Mouse (Mus musculus) urinary bladder, postnatal 36 days (tissue): Measurements from ENCODE around the gene Ahctf1.
"Not testable (repeated sequence)": the region's sequence is repeated elsewhere in the genome, so short reads cannot be mapped to it uniquely, and the experiment has no call there.

Experiments
- DNase-seq, 2 experiments: peaks; one replicate each; pipeline ENCODE4 v3.0.0; 2022; ENCODE audit warnings: low spot score in 2 of 2, mixed read lengths in 1 of 2

Gene Ahctf1

GRCm38 (mm10) chr1:179804140-179804881 lies 831 bp upstream of the Ahctf1 start:
- DNase-seq: no peak

GRCm38 (mm10) chr1:179802610-179803512 lies 619 bp downstream of the Ahctf1 start, which contains the start of gene Gm10518:
TSS of gene Gm10518 (plus strand) at chr1:179803376.
- DNase-seq: peak; percentile 64 to 65

DNA sequence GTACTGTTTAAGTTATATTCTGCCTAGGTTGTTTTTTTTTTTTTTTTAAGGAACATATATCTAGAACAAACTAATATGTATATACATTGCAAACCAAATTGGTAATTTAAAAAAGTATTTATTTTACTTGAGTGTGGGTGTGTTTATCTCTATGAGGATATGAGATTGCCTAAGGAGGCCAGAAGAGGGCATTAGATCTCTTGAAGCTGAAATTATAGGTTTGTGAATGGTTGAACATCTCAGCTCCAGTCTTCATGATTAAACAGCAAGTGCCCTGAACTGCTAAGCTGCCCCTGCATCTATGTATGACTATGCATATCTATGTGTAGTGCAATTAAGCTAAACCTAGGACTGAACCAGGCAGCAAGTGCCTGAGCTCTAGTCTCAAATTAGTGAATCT lies 4.7 kb downstream of the Ahctf1 start:
- DNase-seq: no peak

DNA sequence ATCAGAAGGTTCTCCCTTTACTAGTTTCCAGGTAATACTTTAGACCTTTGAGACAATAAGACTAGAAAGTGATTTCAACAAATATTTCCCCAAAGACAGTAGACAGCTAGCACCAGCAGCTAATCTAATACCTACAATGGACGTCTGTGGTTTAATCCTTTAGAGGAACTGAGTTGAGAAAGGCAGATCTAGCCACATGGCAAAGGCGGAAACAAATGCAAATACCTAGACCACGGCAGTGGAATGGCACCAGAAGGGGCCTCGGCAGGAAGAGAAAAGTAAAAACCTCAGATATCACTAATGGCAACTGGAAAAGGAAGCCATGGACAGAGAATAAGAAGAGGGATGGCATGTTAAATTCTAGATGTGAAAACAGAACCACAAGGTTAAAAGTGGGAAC lies 16.2 kb downstream of the Ahctf1 start:
- DNase-seq: no peak

DNA sequence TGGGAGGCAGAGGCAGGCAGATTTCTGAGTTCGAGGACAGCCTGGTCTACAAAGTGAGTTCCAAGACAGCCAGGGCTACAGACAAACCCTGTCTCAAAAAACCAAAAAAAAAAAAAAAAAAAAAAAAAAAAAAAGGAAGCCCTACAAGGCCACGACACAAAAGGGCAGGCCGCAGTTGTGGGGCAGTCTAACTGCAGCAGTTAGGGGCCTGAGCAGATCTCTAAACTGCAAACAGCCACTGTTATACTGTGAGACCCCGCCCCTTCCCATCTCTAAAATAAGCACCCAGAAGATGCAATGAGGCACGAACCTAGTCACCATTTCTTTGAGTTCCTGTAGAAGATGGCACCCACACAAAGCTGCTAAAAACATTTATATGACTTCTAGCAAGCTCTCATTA lies 18.0 kb downstream of the Ahctf1 start:
- DNase-seq: no peak

DNA sequence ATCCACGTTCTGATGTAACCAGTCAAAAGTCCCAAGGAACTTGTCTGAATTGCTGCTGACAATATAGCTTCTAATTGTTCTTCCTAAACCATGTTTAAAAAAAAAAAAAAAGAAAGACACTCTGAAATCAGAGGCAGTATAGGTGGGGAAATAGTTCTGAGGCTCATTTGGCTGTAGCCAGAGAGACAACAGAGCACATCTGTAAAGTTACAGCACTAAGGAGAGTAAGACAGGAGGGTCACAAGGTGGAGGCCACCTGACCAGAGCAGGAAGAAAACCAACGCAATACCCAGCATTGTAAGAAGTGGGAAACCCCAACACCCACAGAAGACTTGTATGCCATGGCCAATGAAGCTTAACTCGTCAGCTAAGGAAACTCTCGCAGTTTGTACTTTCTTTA lies 19.4 kb downstream of the Ahctf1 start:
- no peak for DNase-seq

DNA sequence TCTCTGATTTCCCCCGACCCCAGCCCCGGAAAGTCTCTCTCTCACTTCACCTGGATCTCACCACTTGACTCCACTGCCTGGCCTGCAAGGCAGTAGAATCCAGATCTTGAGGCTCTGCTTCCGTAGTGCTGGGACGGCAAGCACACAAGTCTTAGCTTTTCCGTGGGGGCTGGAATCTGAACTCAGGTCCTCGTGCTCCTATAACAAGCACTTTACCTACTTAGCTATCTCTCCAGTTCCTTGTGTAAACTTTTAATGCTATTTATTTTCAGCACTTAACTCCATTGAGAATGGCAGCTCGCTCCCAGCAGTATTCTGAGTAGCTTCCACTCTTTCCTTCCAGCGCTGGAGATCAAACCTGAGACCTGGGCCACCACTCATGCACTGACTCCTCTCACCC lies 26.6 kb downstream of the Ahctf1 start:
- no peak for DNase-seq

DNA sequence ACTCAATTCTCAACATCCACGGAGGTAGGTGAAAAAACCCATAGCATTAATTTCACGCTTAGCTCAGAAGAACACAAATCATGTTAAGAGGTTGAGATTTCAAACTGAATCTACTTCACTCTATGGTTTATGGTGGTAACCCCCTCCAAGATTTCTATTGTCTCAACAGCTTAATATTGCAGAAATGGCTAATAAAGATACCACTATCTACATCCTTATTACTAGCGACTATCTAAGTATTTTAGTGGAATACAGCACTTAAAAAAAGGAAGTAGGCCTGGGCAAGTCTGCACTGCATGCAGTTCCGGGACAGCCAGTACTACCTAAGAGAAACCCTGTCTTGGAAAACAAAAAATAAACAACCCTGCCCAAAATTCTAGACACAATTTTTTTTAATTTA lies 42.9 kb downstream of the Ahctf1 start:
- no peak for DNase-seq

- no peak for DNase-seq
Measured at GRCm38 (mm10) chr1:179760086-179760485, 43.4 kb downstream of the Ahctf1 start.

- no peak for DNase-seq
Measured at GRCm38 (mm10) chr1:179756477-179756876, 47.0 kb downstream of the Ahctf1 start.

DNA sequence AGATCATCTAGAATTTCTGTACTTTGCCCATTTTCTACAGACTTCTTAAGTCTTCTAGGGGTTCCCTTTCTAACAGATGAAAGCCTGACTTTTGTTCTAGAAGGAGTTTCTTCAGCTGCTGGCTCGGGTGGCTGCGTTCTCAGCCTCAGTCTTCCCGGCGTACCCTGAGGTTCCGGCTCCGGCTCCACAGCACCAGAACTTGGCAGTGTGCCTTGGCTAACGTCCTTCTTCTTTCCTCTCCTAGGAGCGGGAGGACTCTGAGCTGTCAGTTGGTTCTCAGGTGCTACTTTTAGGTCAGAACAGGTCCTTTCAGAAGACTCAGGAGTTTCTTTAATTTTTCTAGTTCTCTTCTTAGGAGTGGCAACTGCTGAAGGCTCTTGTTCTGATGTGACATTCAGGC lies 50.5 kb downstream of the Ahctf1 start:
- DNase-seq: peak in 1 of 2 experiments; percentile 12

GRCm38 (mm10) chr1:179752276-179752675 lies 51.2 kb downstream of the Ahctf1 start:
- DNase-seq: no peak

DNA sequence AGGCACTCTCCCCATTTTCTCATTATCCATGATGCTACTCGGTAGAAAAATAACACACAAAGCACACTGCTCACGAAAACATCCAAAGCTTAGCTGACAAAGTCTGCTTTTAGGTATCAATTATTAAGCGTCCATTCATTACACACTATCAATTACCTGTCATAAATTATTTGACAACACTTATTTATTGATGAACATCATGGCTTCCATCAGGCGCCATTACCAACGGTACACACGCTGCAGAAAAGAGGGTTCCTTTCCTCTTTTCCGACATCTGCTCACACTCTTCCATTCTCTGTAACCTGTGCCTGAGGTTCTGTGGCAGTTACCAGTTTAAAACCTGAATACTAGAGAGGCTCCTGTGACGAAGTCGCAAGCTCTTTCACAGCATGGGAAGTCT lies 58.3 kb downstream of the Ahctf1 start, which contains the start of gene Kif28:
TSS of gene Kif28 (minus strand) at position 101 of the 400 bp plus-strand sequence.
- DNase-seq: no peak

DNA sequence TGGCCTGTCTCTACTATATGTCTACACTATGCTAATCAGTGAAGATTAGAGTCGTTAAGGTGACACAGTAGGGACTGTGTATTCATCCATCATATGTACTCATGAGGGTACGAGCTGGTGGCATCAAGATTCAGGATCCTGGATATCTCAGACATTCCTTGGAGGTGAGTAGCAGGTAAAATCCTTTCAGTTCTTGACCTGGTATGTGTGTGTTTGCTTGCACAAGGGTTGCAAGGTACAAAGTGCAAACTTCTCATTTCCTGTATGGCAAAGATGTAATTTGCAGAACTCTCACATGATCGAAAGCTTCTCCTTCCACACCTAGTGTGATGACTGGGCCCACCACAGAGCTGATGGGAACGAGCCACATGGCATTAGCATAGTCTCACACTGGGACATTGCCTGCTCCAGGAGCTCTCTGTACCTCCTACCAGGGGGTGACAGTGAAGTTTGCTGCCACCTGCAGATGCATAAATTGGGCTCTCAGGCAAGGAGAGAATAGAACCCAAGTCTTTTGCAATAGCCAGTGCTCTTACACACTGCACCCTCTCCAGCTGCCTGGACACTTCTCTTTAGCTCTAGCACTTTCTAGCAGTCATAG lies 59.8 kb downstream of the Ahctf1 start:
- no peak for DNase-seq

GRCm38 (mm10) chr1:179736483-179736882 lies 67.0 kb downstream of the Ahctf1 start:
- no peak for DNase-seq

- peak; percentile 58 to 60 for DNase-seq
Measured at GRCm38 (mm10) chr1:179734500-179735474, 68.7 kb downstream of the Ahctf1 start.

DNA sequence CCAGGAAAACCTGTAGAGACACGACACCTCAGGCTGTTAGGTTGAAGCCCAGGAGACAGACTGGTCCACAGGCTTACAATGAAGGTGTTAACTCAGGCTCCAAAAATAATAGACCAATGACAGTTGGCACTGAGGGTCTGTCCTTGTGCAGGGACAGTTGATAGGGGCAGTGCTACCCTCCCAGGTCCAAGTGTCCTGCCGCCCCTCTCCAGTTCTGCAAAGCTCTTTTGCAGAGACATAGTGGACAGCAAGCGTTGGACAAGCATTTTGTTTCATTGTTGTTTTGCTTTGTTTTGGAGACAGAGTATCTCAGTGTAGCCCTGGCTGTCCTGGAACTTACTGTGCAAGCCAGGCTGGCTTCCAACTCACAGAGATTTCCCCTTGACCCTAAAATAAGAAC lies 72.1 kb downstream of the Ahctf1 start:
- DNase-seq: no peak

GRCm38 (mm10) chr1:179728661-179729060 lies 74.8 kb downstream of the Ahctf1 start:
- no peak for DNase-seq

DNA sequence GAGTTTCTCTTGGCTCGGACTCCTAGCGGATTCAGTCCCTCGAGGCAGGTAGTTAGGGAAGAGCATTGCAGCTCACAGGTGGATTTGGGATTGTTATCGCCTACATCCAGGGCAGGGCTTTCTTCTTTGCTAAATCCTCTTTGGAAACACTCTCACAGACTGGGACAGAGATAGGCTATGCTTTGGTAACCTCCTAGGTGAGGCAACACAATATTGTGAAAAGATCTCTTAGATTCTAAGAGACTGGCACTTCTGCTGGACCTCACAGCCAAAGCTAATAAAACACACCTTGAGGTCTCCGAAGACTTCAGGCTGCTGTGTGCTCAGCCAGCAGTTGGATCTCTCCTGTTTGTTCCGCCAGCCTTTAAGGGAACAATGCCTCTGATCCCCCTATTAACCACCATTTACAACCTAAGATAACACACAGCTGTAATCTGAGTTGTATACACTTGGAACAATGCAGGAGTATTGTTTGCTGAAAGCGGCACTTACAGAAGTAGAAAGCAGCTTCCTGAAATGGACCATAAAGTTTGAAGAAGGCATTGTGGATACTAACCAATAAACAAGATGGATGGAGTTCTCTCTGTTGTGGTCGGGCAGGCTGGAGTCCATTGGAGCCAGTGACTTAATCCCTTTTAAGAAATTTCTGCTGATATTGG lies 80.5 kb downstream of the Ahctf1 start:
- no peak for DNase-seq

DNA sequence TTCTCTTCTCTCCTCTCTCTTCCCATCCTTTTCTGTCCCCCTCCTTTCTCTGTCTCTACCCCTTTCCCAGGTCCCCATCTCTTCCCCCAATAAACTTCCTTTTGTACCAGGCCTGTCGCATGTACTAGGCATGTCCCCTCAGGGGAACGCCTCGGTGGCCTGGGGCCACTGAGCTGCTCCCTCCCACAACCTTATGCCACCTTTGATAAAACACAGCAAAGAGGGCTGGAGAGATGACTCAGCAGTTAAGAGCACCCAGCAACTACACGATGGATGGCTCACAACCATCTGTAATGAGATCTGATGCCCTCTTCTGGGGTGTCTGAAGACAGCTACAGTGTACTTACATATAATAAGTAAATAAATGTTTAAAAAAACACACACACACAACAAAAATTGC lies 87.7 kb downstream of the Ahctf1 start:
- no peak for DNase-seq

DNA sequence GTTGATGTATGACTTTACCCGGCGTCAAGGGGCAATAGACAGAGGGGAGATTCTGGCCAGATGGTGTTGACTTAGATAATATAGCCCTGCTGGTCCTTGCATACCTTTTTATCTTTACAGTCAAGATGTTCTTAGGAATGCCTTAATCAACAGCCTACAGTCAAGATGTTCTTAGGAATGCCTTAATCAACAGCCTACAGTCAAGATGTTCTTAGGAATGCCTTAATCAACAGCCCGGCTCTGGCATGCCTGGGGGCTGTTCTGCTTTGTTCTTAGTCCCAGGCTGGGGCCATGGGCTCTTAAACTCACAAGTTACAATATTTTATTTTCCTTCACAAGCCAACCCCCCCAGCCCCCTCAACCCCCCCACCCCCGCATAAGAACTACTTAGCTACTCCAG lies 88.2 kb downstream of the Ahctf1 start:
- not testable (repeated sequence) for DNase-seq
